Mouse (Mus musculus) erythroblast, embryonic 14.5 days (primary cell): ENCODE results near the gene Fyn. TPM values are rescaled to one million over a fixed set of nuclear protein-coding genes. Genes with fewer than 3 reads are reported as not detected.

Experiments
- H3K27me3 ChIP-seq: 2 replicates; pipeline ENCODE4 v1.6.1; 2012; ENCODE audit warnings: inconsistent platforms; ENCODE audit not compliant: control insufficient read depth
- H3K36me3 ChIP-seq: 2 replicates; pipeline ENCODE4 v1.6.1; 2012; ENCODE audit warnings: mild to moderate bottlenecking, inconsistent platforms; ENCODE audit not compliant: control insufficient read depth
- H3K4me1 ChIP-seq: 2 replicates; pipeline ENCODE4 v1.6.1; 2012; ENCODE audit warnings: inconsistent platforms; ENCODE audit not compliant: control insufficient read depth
- H3K4me3 ChIP-seq: replicated peaks from 2 replicates; pipeline ENCODE3; 2012; ENCODE audit warnings: moderate library complexity, mild to moderate bottlenecking, inconsistent platforms
- H3K9me3 ChIP-seq: 2 replicates; pipeline ENCODE4 v1.6.1; 2012; ENCODE audit warnings: low read length, inconsistent platforms, mixed read lengths; ENCODE audit not compliant: control insufficient read depth
- GATA1 ChIP-seq: IDR thresholded peaks from 2 replicates; pipeline ENCODE4 v1.6.1; 2012; ENCODE audit warnings: low read length, inconsistent platforms, mixed read lengths
- TAL1 ChIP-seq: IDR thresholded peaks from 3 replicates; pipeline ENCODE4 v1.6.1; 2012; ENCODE audit warnings: low read length, inconsistent platforms, mixed read lengths
- polyA plus RNA-seq: library from polyadenylated mRNA; stranded (reverse); fragments of >175 nt; gene quantifications from 2 replicates; pipeline ENCODE4 v1.2.3, GENCODE M21; 2012

Fyn gene
- polyA plus RNA-seq, 1 experiment: 1.1 TPM

DNA sequence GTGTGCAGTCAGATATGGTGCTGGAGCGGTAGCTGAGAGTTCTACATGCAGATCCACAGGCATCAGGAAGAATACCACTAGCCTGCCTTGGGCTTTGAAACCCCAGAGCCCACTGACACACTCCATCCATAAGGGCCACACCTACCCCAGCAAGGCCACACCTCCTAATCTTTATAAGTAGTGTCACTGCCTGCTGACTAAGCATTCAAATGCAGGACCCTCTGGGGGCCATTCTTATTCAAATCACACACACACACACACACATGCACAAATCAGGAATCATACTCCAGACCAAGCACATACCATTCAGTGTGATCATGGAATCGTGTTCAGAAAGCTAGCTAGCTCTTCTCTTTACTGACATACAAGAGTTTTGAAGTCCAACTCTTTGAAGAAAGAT is 182.1 kb downstream of the Fyn start:
- H3K27me3 ChIP-seq: no peaks in the 10 kb centered on the region
- H3K4me3 ChIP-seq: no peak overlapping the region
- H3K9me3 ChIP-seq: no peaks in the 10 kb centered on the region
- peaks cover 8% of the 10 kb centered on the region for H3K4me1 ChIP-seq
- TF ChIP-seq GATA1 (no peak), TAL1 (no peak)
- no peaks in the 10 kb centered on the region; the same call in none of the 2 replicates for H3K36me3 ChIP-seq

DNA sequence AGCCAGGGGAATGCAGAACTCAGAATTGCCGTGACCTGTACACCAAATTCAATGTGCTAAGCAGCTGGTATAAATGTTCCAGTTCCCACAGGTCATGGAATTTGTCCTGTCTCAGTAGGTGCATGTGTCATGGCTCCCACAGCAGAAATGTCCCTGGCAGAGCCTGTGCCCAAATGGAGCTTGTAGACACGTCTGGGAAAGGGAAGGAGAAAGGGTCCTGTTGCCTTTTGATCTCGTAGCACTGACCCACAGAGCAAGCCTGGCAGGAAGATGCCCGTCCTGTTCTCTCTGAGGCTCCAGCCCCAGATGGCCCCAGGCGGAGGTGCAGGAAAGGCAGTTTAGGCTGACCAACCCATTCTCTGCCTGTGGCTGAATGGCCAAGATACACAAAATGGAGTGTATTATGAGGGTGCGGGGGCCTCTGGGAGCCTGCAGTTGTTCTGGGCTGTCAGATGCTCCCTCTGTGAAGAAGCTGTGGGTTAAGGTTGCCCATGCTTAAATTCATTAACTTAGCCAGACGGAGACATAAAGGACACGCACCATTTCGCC is 183.1 kb downstream of the Fyn start:
- Histone ChIP-seq H3K9me3 (no peaks in the 10 kb centered on the region), H3K27me3 (no peaks in the 10 kb centered on the region), H3K4me1 (peaks cover 9% of the 10 kb centered on the region), H3K36me3 (no peaks in the 10 kb centered on the region; the same call in none of the 2 replicates), H3K4me3 (no peak overlapping the region)
- TF ChIP-seq TAL1 (no peak), GATA1 (no peak)

DNA sequence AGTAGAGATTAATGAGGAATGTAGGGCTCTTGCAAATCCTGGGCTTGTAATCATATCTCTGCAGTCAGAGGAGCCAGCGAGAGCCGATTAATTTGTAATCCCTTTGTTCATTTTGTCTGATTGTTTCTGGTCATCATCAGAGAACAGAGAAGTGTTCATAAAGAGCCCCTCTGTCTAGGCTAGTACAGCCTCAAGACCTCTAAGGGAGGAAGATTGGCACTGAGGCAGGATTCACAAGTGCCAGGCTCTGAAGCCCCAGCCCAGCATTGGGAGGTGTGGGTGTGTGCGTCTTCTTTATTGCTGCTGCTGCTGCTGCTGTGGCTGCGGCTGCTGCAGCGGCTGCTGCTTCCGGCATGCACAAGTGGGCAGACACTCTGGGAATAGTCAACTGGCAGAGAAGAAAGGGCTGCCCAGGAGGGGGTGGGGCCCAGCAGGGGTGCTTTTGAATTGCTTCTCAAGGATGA is 183.7 kb downstream of the Fyn start:
- H3K4me1 ChIP-seq: peaks cover 9% of the 10 kb centered on the region
- no peak overlapping the region for H3K4me3 ChIP-seq
- TF ChIP-seq GATA1 (no peak), TAL1 (no peak)
- H3K36me3 ChIP-seq: no peaks in the 10 kb centered on the region; the same call in none of the 2 replicates
- H3K27me3 ChIP-seq: no peaks in the 10 kb centered on the region
- H3K9me3 ChIP-seq: no peaks in the 10 kb centered on the region

DNA sequence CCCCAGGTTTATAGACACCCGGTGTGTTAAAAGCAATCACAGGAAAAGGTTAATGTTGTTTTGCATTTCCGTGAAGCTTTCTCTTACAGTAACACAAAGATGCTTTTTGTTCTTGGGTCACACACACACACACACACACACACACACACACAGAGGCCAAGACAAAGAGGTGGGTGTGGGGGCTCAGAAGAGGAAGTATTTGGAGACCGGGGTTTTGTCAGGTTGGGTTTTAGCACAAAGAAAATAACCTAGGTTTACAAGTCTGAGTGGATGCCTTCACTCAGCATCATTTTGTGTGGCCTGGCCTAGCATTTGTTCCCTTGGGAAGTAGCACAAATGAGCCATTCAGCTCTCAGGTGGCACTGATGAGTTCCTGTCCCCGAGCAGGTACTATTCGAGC is 184.2 kb downstream of the Fyn start:
- no peak for TF ChIP-seq GATA1
- no peak for TF ChIP-seq TAL1
- no peak overlapping the region for H3K4me3 ChIP-seq
- peaks cover 9% of the 10 kb centered on the region for H3K4me1 ChIP-seq
- no peaks in the 10 kb centered on the region; the same call in none of the 2 replicates for H3K36me3 ChIP-seq
- no peaks in the 10 kb centered on the region for H3K9me3 ChIP-seq
- H3K27me3 ChIP-seq: no peaks in the 10 kb centered on the region

DNA sequence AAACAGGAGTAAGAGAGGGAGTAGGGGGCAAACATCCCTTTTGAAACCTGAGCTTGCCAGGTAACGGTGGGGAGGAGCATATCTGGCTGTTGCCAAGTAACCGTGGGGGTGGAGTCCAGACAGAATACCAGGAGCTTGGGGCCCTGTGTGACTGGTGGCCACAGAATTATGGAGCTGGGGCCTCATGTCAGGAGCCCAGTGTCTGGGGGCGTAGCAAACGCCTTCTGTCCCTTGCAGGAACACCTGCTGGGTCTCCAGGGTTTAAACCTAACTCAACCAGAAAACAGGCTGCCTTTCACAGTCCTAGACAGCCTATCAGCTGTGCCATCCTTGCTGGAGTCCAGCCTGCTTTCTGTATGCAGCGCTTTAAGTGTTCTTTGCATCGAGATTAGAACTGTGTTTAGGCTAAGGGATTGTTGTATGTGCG is 186.6 kb downstream of the Fyn start:
- Histone ChIP-seq H3K36me3 (no peaks in the 10 kb centered on the region; the same call in none of the 2 replicates), H3K9me3 (no peaks in the 10 kb centered on the region), H3K4me1 (peaks cover 9% of the 10 kb centered on the region), H3K27me3 (no peaks in the 10 kb centered on the region), H3K4me3 (no peak overlapping the region)
- TF ChIP-seq TAL1 (no peak), GATA1 (no peak)

DNA sequence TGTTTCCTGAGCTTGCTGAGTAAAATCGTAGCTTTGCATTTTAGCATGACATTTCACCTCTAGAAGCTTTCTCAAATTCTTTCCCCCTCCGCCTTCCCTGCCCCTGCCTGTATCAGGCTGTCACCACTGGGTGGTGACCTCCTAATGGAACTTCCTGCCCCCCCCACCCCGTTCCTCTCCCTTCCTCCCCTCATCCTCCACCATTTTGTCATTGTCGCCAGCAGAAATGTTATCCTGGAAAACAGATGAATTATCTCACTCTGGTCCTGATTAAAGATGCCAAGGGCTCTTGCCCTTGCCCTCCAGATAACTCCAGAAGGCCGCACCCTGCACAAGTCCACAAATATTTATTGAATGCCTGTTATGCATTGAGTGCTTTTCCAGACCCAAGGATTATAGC is 187.1 kb downstream of the Fyn start:
- Histone ChIP-seq H3K4me1 (peaks cover 9% of the 10 kb centered on the region), H3K27me3 (no peaks in the 10 kb centered on the region), H3K4me3 (no peak overlapping the region), H3K9me3 (no peaks in the 10 kb centered on the region), H3K36me3 (no peaks in the 10 kb centered on the region; the same call in none of the 2 replicates)
- no peak for TF ChIP-seq TAL1
- no peak for TF ChIP-seq GATA1

DNA sequence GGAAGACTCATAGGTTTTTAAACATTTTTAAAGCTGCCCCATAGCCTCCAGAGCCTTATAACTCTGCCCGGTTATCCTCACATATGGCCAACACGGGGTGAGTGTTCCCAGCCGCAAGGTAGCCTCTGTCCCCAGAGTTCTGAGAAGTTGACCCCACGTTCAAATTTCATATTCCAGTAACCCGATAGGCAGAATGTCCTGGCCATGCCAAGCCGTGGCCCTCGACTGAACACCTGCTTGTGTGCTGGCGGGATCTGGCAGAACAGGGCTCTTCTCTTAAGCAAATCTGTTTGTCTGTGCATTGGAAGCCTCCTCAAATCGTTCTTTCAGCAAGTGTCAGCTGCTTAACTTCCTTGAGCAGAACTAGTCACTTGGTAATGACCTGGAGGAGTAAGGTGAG is 188.7 kb downstream of the Fyn start:
- no peaks in the 10 kb centered on the region for H3K27me3 ChIP-seq
- H3K4me3 ChIP-seq: no peak overlapping the region
- H3K36me3 ChIP-seq: no peaks in the 10 kb centered on the region; the same call in 1 of the 2 replicates
- TF ChIP-seq TAL1: no peak
- TF ChIP-seq GATA1: no peak
- peaks cover 9% of the 10 kb centered on the region for H3K4me1 ChIP-seq
- no peaks in the 10 kb centered on the region for H3K9me3 ChIP-seq

DNA sequence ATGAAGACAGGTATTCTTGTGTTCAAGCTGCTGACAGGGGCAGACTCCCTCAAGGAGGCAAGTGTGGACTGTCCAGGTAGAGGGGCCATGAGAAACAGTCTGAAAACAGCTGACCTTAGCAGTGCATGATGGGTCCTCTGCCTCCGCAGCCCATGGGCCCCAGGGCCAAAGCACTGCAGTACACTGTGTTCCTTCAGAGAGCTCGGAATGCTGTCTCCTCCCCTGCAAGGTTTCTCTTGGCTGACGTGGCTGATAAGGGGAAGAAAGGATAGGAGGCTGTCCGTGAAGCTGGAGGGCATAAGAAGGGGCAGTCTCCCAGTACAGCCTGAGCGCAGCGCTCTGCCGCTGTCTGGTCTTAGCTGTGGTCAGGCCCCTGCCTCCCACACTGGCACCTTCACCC is 189.2 kb downstream of the Fyn start:
- no peak overlapping the region for H3K4me3 ChIP-seq
- no peak for TF ChIP-seq TAL1
- no peak for TF ChIP-seq GATA1
- peaks cover 9% of the 10 kb centered on the region for H3K4me1 ChIP-seq
- no peaks in the 10 kb centered on the region for H3K9me3 ChIP-seq
- H3K36me3 ChIP-seq: no peaks in the 10 kb centered on the region; the same call in 1 of the 2 replicates
- no peaks in the 10 kb centered on the region for H3K27me3 ChIP-seq

DNA sequence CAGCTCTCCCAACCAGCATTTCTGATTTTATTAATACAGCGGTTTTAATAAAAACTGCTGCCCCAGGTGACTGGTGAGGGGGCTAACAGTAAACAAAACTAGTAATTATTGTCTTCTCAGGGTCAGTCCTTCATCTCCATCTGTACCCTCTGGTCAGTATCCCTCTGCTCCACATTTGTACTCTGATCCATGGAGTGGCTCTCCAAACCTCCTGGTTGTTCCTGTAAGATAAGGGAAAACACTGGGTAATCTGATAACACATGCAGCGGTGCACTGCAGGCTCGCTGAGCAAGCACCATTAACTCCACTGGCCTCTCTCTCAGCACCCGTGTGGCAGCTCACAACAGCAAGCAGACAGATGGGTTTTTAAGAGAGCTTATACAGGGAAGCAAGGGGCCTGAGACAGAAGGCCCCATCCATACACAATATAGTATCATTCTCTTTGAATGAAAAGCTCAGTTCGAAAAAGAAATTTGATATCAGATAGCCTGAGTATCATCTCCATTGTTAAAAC is 189.9 kb downstream of the Fyn start:
- H3K27me3 ChIP-seq: no peaks in the 10 kb centered on the region
- no peaks in the 10 kb centered on the region for H3K9me3 ChIP-seq
- H3K4me1 ChIP-seq: peaks cover 9% of the 10 kb centered on the region
- H3K36me3 ChIP-seq: no peaks in the 10 kb centered on the region; the same call in 1 of the 2 replicates
- no peak overlapping the region for H3K4me3 ChIP-seq
- no peak for TF ChIP-seq GATA1
- no peak for TF ChIP-seq TAL1

DNA sequence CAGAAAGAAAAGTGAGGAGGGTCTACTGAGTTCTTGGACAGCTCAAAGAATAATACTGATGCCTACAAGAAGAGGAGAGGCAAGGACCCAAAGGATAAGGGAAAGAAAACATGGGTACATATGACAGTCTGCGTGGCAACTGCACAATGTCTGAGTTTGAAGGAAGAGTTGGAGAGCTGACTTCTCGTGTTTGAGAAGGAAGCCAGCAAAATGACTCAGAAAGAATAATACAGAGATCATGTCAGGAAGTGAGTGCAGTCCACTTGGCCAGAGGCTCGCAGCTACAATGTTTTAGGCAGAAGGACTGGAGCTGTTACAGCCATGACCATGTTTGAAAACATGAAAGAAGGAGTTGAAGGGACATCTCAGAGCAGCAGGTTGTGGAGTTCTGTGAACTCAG is 190.7 kb downstream of the Fyn start:
- TF ChIP-seq TAL1 (no peak), GATA1 (no peak)
- no peak overlapping the region for H3K4me3 ChIP-seq
- H3K27me3 ChIP-seq: no peaks in the 10 kb centered on the region
- H3K36me3 ChIP-seq: no peaks in the 10 kb centered on the region
- peaks cover 9% of the 10 kb centered on the region for H3K4me1 ChIP-seq
- no peaks in the 10 kb centered on the region for H3K9me3 ChIP-seq
